Mouse (Mus musculus) brain, adult 2 months (tissue): ENCODE results near the gene Oxt.
"Not testable (repeated sequence)": the region's sequence is repeated elsewhere in the genome, so short reads cannot be mapped to it uniquely, and the experiment has no call there.

Source experiments
- DNase-seq: peaks from one replicate; pipeline ENCODE4 v3.0.0; 2011; ENCODE audit warnings: low read depth, low spot score

Gene Oxt

GRCm38 (mm10) chr2:130575873-130576272 is at the start of gene Oxt:
TSS of gene Oxt (plus strand) at chr2:130576173.
- DNase-seq = no peak

GRCm38 (mm10) chr2:130528457-130528856 is 47.5 kb upstream of the Oxt start:
- peak; percentile 48 for DNase-seq

- no peak for DNase-seq
Observed at GRCm38 (mm10) chr2:130529290-130529689, 46.7 kb upstream of the Oxt start.

- DNase-seq = no peak
Observed at GRCm38 (mm10) chr2:130529925-130530324, 46.0 kb upstream of the Oxt start.

GRCm38 (mm10) chr2:130532201-130532600 is 43.8 kb upstream of the Oxt start:
- DNase-seq = no peak

- no peak for DNase-seq
Observed at GRCm38 (mm10) chr2:130535017-130535416, 41.0 kb upstream of the Oxt start.

DNA sequence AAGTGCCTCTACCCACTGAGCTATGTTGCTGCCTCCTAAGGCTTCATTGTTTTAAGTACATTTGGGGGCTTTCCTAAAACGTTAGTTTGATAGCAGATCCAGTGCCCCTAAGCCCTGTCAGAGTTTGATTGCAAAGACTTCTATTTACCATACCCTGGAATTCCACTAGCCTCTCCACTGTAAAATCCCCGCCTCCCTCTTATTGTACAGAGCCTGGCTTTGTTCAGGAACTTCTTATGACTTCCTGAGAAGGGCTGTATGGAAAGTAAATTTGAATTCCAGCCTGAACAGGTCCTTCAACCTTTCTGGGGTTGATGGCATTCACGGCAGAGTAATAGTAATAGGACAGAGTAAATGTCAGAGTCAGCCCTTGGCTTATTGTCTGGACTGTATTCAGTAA is 39.1 kb upstream of the Oxt start:
- DNase-seq = no peak

DNA sequence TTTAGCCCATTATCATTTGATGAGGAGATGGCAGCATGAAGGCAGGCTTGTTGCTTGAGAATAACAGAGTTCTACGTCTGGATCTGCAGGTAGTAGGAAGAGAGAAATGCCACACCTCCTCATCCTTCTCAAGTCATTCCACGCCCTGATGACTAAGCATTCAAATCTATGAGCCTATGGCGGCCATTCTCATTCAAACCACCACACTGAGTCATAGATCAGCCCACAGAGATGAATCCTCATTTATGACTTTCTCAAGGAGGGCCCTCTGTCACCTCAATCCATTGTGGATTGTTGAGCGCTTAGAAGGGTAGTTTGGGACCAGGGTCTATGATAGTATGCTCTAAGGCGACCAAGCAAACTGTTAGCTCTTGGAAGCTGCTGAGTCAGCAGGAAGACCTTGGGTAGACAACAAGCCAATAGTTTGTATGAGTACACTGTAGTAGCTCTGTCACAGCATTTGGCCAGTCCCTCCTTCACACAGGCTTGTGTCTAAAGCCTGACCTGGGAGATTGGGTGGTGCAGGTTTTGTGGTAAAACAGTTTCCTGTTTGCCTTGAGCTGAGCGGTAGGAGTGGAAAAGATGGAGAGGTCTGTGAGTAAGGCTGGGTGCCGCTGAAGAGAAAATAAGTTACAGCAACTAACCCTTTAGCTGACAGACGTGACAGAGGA is 37.0 kb upstream of the Oxt start:
- DNase-seq = no peak

GRCm38 (mm10) chr2:130540266-130540665 is 35.7 kb upstream of the Oxt start:
- DNase-seq = no peak

DNA sequence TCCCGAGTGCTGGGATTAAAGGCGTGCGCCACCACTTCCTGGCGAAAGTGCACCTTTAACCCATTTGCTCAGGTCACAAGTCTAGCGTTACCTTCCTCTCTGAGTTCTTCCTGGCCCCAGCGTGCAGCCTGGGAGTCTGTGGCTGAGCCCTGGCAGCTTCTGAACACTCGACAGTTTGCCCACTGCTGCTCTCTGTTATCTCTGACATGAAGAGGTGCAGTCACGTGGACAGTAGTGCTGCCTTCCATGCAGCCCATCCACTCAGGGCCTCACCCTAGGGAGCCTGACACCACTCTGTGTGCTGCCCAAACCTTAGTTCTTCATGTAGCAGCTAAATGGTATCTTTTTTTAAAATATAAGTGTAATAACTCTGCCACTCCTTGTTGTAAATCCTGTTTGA is 29.0 kb upstream of the Oxt start:
- DNase-seq = no peak

DNA sequence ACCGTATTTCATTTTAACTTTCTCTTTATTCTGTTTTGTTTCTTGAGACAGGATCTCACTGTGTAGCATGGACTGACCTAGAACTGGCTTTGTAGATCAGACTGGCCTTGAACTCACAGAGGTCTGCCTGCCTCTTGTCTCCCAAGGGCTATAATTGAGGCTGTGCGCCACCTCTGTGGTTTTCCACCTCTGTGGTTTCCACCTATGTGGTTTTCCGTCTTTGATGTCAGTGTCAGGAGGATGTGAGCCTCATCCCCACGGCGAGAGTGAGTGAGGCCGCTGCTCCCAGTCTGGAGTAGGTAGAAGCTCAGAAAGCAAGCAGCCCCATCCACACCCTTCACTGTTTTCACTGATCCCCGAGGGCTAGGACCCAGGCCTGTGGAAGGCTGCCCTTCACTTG is 21.1 kb upstream of the Oxt start:
- DNase-seq = no peak

- DNase-seq = no peak
Observed at GRCm38 (mm10) chr2:130556292-130556691, 19.7 kb upstream of the Oxt start.

- no peak for DNase-seq
Observed at GRCm38 (mm10) chr2:130557462-130557861, 18.5 kb upstream of the Oxt start.

- DNase-seq = no peak
Observed at GRCm38 (mm10) chr2:130558015-130558414, 18.0 kb upstream of the Oxt start.

DNA sequence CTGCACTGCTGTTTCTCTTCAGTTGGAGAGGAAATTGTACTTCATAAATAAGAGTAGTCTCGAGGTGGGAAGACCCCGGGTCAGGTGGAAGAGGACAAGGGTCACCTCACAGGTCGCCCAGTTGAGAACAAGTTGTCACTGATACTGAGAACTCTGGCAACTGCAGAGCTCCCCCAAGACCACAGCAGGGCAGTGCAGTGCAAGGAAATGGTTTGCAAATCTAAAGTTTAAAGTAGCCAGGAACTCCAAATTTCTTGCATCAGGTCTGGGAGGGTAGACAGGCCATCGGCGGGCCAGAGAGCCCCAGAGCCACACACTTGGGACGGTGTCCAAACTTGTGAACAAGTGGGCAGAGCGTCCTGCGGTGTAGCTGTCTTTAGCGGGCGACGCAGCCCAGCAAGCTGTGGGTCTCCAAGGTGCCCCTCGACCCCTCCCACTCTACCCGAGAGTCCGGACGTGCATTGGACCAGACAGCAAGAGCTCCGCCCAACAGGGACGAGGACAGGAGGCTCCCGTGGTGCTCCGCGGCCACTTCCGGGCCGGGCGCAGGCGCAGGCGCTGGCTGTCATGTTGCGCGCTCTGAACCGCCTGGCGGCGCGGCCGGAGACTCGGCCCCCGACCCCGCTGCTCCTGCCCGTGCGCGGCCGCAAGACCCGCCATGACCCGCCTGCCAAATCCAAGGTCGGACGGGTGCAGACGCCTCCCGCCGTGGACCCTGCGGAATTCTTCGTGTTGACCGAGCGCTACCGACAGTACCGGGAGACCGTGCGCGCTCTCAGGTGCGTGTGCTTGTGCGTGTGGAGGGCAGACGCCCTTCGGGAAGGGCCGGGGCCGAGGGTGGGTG is 12.5 kb upstream of the Oxt start, which contains the start of gene Mrps26:
Gene Mrps26, plus strand, starts transcription at position 531 of the 844 bp plus-strand sequence.
- peak; percentile 98 for DNase-seq

DNA sequence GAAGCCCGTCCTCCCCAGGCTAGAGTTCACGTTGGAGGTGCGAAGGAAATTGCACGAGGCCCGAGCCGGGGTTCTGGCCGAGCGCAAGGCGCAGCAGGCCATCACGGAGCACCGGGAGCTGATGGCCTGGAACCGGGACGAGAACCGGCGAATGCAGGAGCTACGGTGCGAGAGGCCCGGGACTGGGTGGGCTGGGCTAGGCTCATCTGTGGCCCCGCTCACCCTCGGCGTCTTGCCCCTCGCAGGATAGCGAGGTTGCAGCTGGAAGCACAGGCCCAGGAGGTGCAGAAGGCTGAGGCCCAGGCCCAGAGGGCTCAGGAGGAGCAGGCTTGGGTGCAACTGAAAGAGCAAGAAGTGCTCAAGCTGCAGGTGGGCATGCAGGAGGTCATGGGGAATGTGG is 11.9 kb upstream of the Oxt start:
- DNase-seq = no peak

GRCm38 (mm10) chr2:130564983-130565382 is 11.0 kb upstream of the Oxt start:
- peak; percentile 31 for DNase-seq

DNA sequence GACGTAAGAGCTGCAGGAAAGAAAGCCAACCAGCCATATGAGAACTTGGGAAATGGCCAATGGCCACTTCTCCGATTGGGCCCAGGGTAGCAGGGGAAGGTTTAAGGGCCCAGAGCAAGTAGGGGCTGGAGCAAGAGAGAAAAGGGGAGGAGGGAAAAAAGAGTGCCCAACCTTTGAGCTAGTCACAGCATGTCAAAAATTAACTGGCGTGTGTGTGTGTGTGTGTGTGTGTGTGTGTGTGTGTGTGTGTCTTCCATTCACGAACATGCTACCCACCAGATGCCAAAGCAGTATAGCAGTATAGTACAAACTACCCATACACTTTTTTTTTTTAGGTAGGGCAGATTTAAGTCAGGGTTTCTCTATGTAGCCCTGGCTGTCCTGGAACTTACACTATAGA is 7.1 kb upstream of the Oxt start:
- no peak for DNase-seq

DNA sequence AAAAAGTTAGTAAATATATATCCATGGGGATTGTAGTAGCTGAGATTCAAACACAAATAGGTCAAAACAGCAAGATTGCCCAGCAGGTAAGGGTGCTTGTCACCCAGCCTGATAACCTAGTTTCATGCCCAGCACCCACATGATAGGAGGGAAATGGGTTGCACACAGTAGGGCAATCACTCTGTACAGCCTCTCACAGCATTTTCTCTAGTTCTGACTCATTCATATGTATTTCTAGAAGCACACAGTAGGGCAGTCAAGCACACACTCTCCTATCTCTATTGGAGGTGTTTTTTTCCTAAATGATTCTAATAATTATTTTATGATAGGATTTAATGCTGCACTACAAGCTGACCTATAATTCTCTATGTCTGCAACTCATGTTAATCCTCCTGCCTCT is 6.0 kb upstream of the Oxt start:
- DNase-seq = no peak

DNA sequence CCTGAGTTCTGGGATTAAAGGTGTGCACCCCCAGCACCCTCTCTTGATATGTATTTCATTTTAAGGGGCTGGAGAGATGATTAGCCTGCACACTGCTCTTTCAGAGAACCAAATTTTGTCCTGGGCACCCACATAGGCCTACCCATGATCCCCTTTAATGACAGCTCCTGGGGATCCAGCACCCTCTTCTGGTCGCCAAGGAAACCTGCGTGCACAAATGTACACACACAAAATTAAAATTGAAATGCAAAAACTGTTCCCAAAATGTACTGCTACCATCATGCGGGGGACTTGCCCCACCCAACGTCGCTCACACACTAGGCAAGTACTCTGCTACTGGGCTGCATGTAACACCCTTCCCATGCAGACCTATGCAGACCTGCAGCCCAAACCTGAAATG is 1.0 kb upstream of the Oxt start:
- no peak for DNase-seq

GRCm38 (mm10) chr2:130576564-130576963 is 591 bp downstream of the Oxt start:
- DNase-seq = not testable (repeated sequence)

DNA sequence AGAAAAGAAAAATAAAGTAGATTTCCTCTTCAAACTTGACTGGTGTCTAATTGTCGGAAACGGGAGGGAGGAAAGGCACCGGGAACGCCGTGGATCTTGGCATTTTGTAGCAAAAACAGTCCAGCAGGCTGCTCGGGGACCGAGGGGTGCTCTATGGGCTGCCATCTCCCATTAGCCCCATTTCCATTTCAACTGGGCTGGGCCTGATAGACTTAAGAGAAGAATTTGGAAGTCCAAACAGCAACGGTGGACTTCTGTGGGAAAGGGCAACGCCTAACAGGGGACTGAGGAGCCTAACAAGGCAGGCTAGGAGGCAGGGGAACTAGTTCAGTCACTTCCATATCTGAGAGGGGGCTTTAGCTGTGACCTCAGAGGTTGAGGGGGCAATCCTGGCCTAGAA is 1.0 kb downstream of the Oxt start:
- no peak for DNase-seq

GRCm38 (mm10) chr2:130577632-130578031 is 1.7 kb downstream of the Oxt start:
- DNase-seq = peak; percentile 56
